Comparison of ENCODE assay signal across 8 mouse cellular contexts in genomic region chr13:35189028-35189711, GRCm38 (mm10).
A peak's percentile ranks its signal among the peaks of the same experiment; 100 is the strongest.
DNase-seq lines count a peak whose midpoint lies in the region; ATAC-seq and TF ChIP-seq lines count a peak whose summit lies in the region.

No protein-coding gene starts in this region.

- no peaks in the 10 kb centered on the region for H3K27me3 ChIP-seq in intestine, embryonic 16.5 days (replicated peaks; ENCODE audit: control insufficient read depth, insufficient read depth, low read length)
- no peaks in the 10 kb centered on the region for H3K27me3 ChIP-seq in limb, embryonic 11.5 days (ENCODE audit: control insufficient read depth, insufficient read depth, low read length)
- H3K27me3 ChIP-seq in midbrain, embryonic 12.5 days, result no peaks in the 10 kb centered on the region
- no peaks in the 10 kb centered on the region for H3K27me3 ChIP-seq in spleen, adult 2 months (ENCODE audit: control insufficient read depth, insufficient read depth, low read length)

- peak; percentile 3 for DNase-seq in NIH3T3 (ENCODE audit: low read depth)
- DNase-seq in limb, embryonic 11.5 days (ENCODE audit: low spot score), result peak; percentile 62
- peak; percentile 51 to 78 for DNase-seq in spleen, adult 2 months (ENCODE audit: low read depth in 1 of 2, low spot score in 2 of 2)
- DNase-seq in cerebellum, adult 18-20 months, result no peak

- peak; percentile 99 for ATAC-seq in common myeloid progenitor, adult 5-6 weeks (replicated peaks; ENCODE audit: low read depth, poor library complexity, severe bottlenecking)
- peak; percentile 99 for ATAC-seq in granulocyte monocyte progenitor cell, adult 5-6 weeks (replicated peaks; ENCODE audit: poor library complexity, severe bottlenecking)
- peak; percentile 93 for ATAC-seq in intestine, embryonic 16.5 days
- ATAC-seq in limb, embryonic 11.5 days (ENCODE audit: insufficient number of reproducible peaks, low FRiP score, low TSS enrichment, low read depth), result 0 out of 2 replicates have a peak, but pooled peaks have one; percentile 51
- 0 out of 2 replicates have a peak, but pooled peaks have one; percentile 23 for ATAC-seq in midbrain, embryonic 12.5 days (ENCODE audit: low FRiP score, low read depth)

- WGBS in intestine, embryonic 16.5 days, result 32% methylated on average over 16 of the region's 16 CpGs
- WGBS in limb, embryonic 11.5 days, result 11% methylated on average over 16 of the region's 16 CpGs
- 59% methylated on average over 16 of the region's 16 CpGs for WGBS in midbrain, embryonic 12.5 days
- WGBS in spleen, adult 2 months, result 3% methylated on average over 16 of the region's 16 CpGs

- H3K36me3 ChIP-seq in intestine, embryonic 16.5 days (ENCODE audit: control insufficient read depth, insufficient read depth, low read length), result no peaks in the 10 kb centered on the region
- H3K36me3 ChIP-seq in limb, embryonic 11.5 days (ENCODE audit: control insufficient read depth, insufficient read depth, low read length), result no peaks in the 10 kb centered on the region
- no peaks in the 10 kb centered on the region for H3K36me3 ChIP-seq in midbrain, embryonic 12.5 days
- no peaks in the 10 kb centered on the region for H3K36me3 ChIP-seq in spleen, adult 2 months (ENCODE audit: control insufficient read depth, insufficient read depth, low read length)

- TF ChIP-seq POLR2A in spleen, adult 2 months (IDR thresholded peaks at IDR 0.05; ENCODE audit: low read depth, low read length), result peak; percentile 16; the same call in 1 of the 2 replicates

- H3K4me3 ChIP-seq in intestine, embryonic 16.5 days (ENCODE audit: low read length), result no peak overlapping the region
- H3K4me3 ChIP-seq in limb, embryonic 11.5 days (ENCODE audit: low read depth, low read length), result no peak overlapping the region
- no peak overlapping the region for H3K4me3 ChIP-seq in midbrain, embryonic 12.5 days
- peak overlapping the region; percentile 63 for H3K4me3 ChIP-seq in spleen, adult 2 months (ENCODE audit: extremely low read depth, insufficient read depth, insufficient read length)

- H3K27ac ChIP-seq in intestine, embryonic 16.5 days (ENCODE audit: low read length), result no peak overlapping the region
- no peak overlapping the region for H3K27ac ChIP-seq in limb, embryonic 11.5 days (replicated peaks; ENCODE audit: low read depth, low read length)
- H3K27ac ChIP-seq in midbrain, embryonic 12.5 days (replicated peaks), result no peak overlapping the region
- H3K27ac ChIP-seq in spleen, adult 2 months (ENCODE audit: insufficient read depth, low read length), result peak overlapping the region; percentile 80

- H3K9ac ChIP-seq in intestine, embryonic 16.5 days (ENCODE audit: low read depth, low read length), result no peak overlapping the region; the same call in 1 of the 2 replicates
- H3K9ac ChIP-seq in limb, embryonic 11.5 days (ENCODE audit: low read length), result peak overlapping the region; percentile 41; the same call in 1 of the 2 replicates
- H3K9ac ChIP-seq in midbrain, embryonic 12.5 days (replicated peaks), result no peak overlapping the region

- H3K4me1 ChIP-seq in intestine, embryonic 16.5 days (ENCODE audit: control insufficient read depth, insufficient read depth, low read length), result peaks cover 8% of the 10 kb centered on the region
- peaks cover 7% of the 10 kb centered on the region; the same call in 1 of the 2 replicates for H3K4me1 ChIP-seq in limb, embryonic 11.5 days (ENCODE audit: control insufficient read depth, insufficient read depth, low read length)
- H3K4me1 ChIP-seq in midbrain, embryonic 12.5 days, result peaks cover 3% of the 10 kb centered on the region; the same call in 1 of the 2 replicates
- H3K4me1 ChIP-seq in spleen, adult 2 months (ENCODE audit: control insufficient read depth, insufficient read depth, insufficient read length), result peaks cover 6% of the 10 kb centered on the region; the same call in 1 of the 2 replicates

- no peaks in the 10 kb centered on the region for H3K9me3 ChIP-seq in intestine, embryonic 16.5 days (ENCODE audit: control insufficient read depth, low read length)
- no peaks in the 10 kb centered on the region for H3K9me3 ChIP-seq in limb, embryonic 11.5 days (ENCODE audit: control insufficient read depth, low read length)
- no peaks in the 10 kb centered on the region for H3K9me3 ChIP-seq in midbrain, embryonic 12.5 days

- H3K4me2 ChIP-seq in intestine, embryonic 16.5 days (ENCODE audit: low read depth, low read length), result peak overlapping the region; percentile 33
- no peak overlapping the region for H3K4me2 ChIP-seq in limb, embryonic 11.5 days (ENCODE audit: low read depth, severe bottlenecking)
- no peak overlapping the region for H3K4me2 ChIP-seq in midbrain, embryonic 12.5 days (replicated peaks)

- TF ChIP-seq CTCF in spleen, adult 2 months (IDR thresholded peaks at IDR 0.05; ENCODE audit: extremely low read depth, insufficient read depth, insufficient read length, insufficient replicate concordance), result no peak

Comparison
In these comparisons a context has a peak if more than half of its experiments do, and no peak if none do; other contexts are left out.
1. DNase-seq: peak in NIH3T3 (single experiment), limb, embryonic 11.5 days (single experiment) and spleen, adult 2 months (2 of 2); none in cerebellum, adult 18-20 months (0 of 2).
2. ATAC-seq: peak in every context shown above with its lines; median percentile 99 in common myeloid progenitor, adult 5-6 weeks; 99 in granulocyte monocyte progenitor cell, adult 5-6 weeks; 93 in intestine, embryonic 16.5 days; 51 in limb, embryonic 11.5 days; 23 in midbrain, embryonic 12.5 days.